Comparison of ENCODE assay signal across 1 mouse cellular context in the genomic region with DNA sequence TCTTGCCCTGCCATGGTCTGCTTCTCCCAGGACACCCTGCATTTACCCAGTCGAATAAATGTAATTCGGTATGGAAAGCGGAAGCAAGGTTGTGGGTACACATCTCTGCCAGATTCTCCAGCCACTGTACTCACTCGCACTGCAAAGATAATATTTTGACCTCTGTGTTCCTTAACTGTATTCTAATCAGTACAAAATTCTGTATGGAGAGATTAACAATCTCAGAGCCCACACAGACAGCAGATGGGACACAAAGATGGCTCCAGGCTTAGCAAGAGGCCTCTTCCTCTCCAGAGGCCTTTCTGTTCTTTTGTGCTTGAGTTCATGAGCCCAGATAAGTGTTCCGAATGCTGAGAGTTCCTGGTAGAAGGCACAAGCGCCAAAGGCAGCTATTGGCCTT.
TF ChIP-seq lines count a peak whose summit lies in the region.

No protein-coding gene starts in this region.

TF ChIP-seq in MEL, 35 proteins besides CTCF, POLR2A, EP300 and RAD21 (continued from another document):
- TF ChIP-seq TCF12 (IDR thresholded peaks at IDR 0.05; ENCODE audit: low read depth, low read length), result 0 out of 2 replicates have a peak, but pooled peaks have one; percentile 4
